Mouse (Mus musculus) thymus, adult 2 months (tissue): ENCODE measurements around the gene Bahcc1.

ENCODE experiments used
- CTCF ChIP-seq: fragments of 200-500 bp; IDR thresholded peaks from 2 replicates; pipeline ENCODE4 v1.5.1; 2012; ENCODE audit warnings: mild to moderate bottlenecking, control low read depth, low read length, moderate library complexity, borderline replicate concordance; ENCODE audit not compliant: control insufficient read depth, poor library complexity, insufficient read depth; ENCODE audit errors: extremely low read depth
- POLR2A ChIP-seq: fragments of 200-500 bp; IDR thresholded peaks from 2 replicates; pipeline ENCODE4 v1.6.1; 2012; ENCODE audit warnings: mild to moderate bottlenecking, low read length, control low read depth, moderate library complexity; ENCODE audit not compliant: control insufficient read depth, poor library complexity, insufficient read depth; ENCODE audit errors: extremely low read depth

DNA sequence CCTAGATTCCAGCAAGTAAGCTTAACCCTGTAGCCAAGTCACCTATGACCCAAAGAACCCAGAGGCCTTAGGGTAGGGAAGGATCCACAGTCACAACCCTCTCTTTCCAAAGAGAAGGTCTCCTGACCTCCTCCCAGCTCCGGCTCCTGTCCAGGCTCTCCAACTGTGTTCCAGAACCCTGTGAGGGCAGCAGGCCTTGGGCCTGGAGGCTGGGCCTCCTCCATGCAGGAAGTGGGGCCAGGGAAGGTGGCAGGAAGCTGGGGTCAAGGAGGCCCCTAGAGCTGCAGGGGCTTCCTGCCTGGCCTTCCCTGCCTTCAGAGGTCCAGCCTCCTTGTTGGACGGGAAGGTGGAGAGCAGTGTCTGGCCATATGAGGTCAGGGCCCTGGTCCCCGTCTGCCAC lies 48.5 kb downstream of the Bahcc1 start:
- TF ChIP-seq CTCF: no peak
- no peak for TF ChIP-seq POLR2A
